Mouse (Mus musculus) WW6 (cell line): Measurements from ENCODE around the gene Usp34.
"Not testable (repeated sequence)": the region's sequence is repeated elsewhere in the genome, so short reads cannot be mapped to it uniquely, and the experiment has no call there.

Experiments
- DNase-seq: peaks from one replicate; pipeline ENCODE4 v3.0.0-alpha.2; 2013; ENCODE audit warnings: low read depth, low spot score

The Usp34 gene

GRCm38 (mm10) chr11:23306764-23307565 is at the start of gene Usp34:
Gene Usp34, plus strand, starts transcription at chr11:23306895.
- DNase-seq = peak; percentile 48

- DNase-seq = no peak
Observed at GRCm38 (mm10) chr11:23259073-23259472, 47.6 kb upstream of the Usp34 start.

GRCm38 (mm10) chr11:23259481-23259880 is 47.2 kb upstream of the Usp34 start:
- no peak for DNase-seq

- DNase-seq = no peak
Observed at GRCm38 (mm10) chr11:23260186-23260585, 46.5 kb upstream of the Usp34 start.

- DNase-seq = no peak
Observed at GRCm38 (mm10) chr11:23261490-23261889, 45.2 kb upstream of the Usp34 start.

GRCm38 (mm10) chr11:23264949-23265348 is 41.7 kb upstream of the Usp34 start:
- no peak for DNase-seq

GRCm38 (mm10) chr11:23271770-23272724 is 34.6 kb upstream of the Usp34 start:
- no peak for DNase-seq

- no peak for DNase-seq
Observed at GRCm38 (mm10) chr11:23275780-23276179, 30.9 kb upstream of the Usp34 start.

GRCm38 (mm10) chr11:23284469-23284868 is 22.2 kb upstream of the Usp34 start:
- DNase-seq = no peak

GRCm38 (mm10) chr11:23288866-23289265 is 17.8 kb upstream of the Usp34 start:
- DNase-seq = not testable (repeated sequence)

- no peak for DNase-seq
Observed at GRCm38 (mm10) chr11:23297379-23297778, 9.3 kb upstream of the Usp34 start.

GRCm38 (mm10) chr11:23298301-23298700 is 8.4 kb upstream of the Usp34 start:
- DNase-seq = no peak

GRCm38 (mm10) chr11:23299910-23300309 is 6.8 kb upstream of the Usp34 start:
- no peak for DNase-seq

- DNase-seq = no peak
Observed at GRCm38 (mm10) chr11:23303126-23303525, 3.6 kb upstream of the Usp34 start.

- not testable (repeated sequence) for DNase-seq
Observed at GRCm38 (mm10) chr11:23305101-23305672, 1.5 kb upstream of the Usp34 start.

GRCm38 (mm10) chr11:23305673-23306608 is 754 bp upstream of the Usp34 start:
- peak; percentile 83 for DNase-seq

GRCm38 (mm10) chr11:23307566-23307920 is 848 bp downstream of the Usp34 start:
- no peak for DNase-seq

- no peak for DNase-seq
Observed at GRCm38 (mm10) chr11:23313496-23313895, 6.8 kb downstream of the Usp34 start.

- DNase-seq = no peak
Observed at GRCm38 (mm10) chr11:23329413-23329812, 22.7 kb downstream of the Usp34 start.

GRCm38 (mm10) chr11:23332136-23332535 is 25.4 kb downstream of the Usp34 start:
- DNase-seq = no peak

- DNase-seq = no peak
Observed at GRCm38 (mm10) chr11:23335160-23335559, 28.5 kb downstream of the Usp34 start.
